Mouse (Mus musculus) brain, adult 10 weeks (tissue): ENCODE results near the gene Colca2. TPM values are rescaled to one million over a fixed set of nuclear protein-coding genes. Genes with fewer than 3 reads are reported as not detected.

Experiments
- polyA plus RNA-seq: library from polyadenylated mRNA; stranded (reverse); fragments of 350-450 nt; fragmentation: Illumina TruSeq; extraction: RNeasy Lipid Tissue Mini Kit (QIAGEN cat#74804); gene quantifications from one replicate; pipeline ENCODE4 v1.2.3, GENCODE M21; 2015; ENCODE audit warnings: low read depth, low replicate concordance

Colca2 gene
- 2.5 TPM for polyA plus RNA-seq

DNA sequence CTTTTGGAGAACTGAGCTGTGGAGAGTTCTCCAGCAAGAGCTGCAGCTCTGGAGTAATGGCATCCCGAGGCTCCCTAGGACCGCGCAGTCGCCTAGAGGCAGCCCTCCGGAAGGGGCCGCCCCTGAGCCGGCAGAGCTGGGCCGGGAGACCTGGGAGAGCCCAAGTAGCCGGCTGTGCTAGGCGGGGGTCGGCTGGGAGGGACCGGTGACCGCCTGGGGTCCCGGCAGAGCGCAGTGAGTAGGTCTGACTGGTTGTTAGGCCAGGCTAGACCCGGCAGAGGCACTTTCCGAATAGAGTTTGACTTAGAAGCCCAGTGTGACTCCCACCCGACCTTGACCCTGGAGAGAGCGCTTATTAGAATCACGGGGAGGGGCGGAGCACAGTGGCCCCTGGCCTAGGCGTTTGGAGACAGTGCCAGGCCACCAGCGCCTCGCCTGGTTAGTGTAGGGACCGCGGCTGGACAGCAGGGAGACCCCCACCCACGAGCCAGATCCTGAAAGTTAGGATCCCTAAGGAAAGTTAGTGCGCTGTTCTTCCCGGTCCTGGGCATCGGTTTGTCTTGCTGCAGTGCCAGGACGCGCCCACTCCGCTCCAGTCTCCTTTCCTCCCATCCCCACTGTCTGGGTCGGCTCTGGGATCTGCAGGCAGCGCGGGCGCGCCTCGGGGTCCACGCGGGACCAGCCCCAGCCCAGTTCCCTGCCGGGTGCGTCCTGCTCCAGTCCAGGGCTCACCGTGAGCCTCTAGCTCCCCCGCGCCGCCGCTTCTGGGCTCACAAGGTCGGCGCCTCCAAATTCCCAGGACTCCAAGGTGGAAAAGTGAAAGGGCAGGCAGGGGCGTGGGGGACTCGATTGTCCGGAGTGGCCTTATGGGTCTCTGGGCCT is at the start of gene Colca2:
Gene Colca2 (minus strand): TSS at position 70 of the 882 bp plus-strand sequence.

Other genes starting within 250 kb of the Colca2 start
- gene Btg4, start 217.7 kb downstream of the Colca2 start, polyA plus RNA-seq: not detected
- gene Layn, start 201.5 kb downstream of the Colca2 start, polyA plus RNA-seq: 10.4 TPM
- gene 4833427G06Rik, start 176.5 kb downstream of the Colca2 start, polyA plus RNA-seq: 1.4 TPM
- not detected for gene Gm32742, start 113.1 kb downstream of the Colca2 start, polyA plus RNA-seq
- not detected for gene Pou2af1, start 64.9 kb downstream of the Colca2 start, polyA plus RNA-seq
- gene 1810046K07Rik, start 50.3 kb upstream of the Colca2 start, polyA plus RNA-seq: not detected